ENCODE assay signal across 23 mouse cellular contexts in the genomic region with DNA sequence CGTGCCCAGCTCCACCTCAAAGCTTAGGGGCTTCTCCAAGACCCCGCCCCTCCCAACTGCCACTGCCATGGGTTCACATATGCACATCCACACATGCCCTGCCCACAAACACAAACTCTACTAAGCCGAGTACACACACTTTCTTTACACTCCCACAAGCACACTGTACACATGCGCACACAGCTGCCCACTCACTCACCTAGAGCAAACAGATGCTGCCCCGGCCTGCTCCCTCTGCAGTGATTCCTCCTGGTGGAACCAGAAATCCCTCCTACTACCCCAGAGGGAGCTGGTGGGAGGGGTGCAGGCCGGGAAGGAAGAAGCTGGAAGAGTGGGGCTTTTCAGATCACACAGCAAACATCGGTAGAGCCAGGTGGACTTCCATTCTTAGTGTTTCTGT. TPM values are rescaled to one million over a fixed set of nuclear protein-coding genes. Genes with fewer than 3 reads are reported as not detected.
DNase-seq lines count a peak whose midpoint lies in the region; ATAC-seq and TF ChIP-seq lines count a peak whose summit lies in the region.
"Had no signal": no experiment of that assay in that cellular context is flagged by ENCODE, and none has a peak within 500 bp of the region (broad histone marks: within the 10 kb centered on the region; RNA-seq: fewer than 3 reads in every experiment).

No protein-coding gene starts in this region.

- ATAC-seq in liver, embryonic 16.5 days (ENCODE audit: low read depth): 0 out of 2 replicates have a peak, but pooled peaks have one; percentile 24
- ATAC-seq in liver, embryonic 12.5 days: no peak
- ATAC-seq in stomach, embryonic 14.5 days (ENCODE audit: insufficient number of reproducible peaks, insufficient read depth, low FRiP score, low read depth): 0 out of 2 replicates have a peak, but pooled peaks have one; percentile 54
- ATAC-seq: CD4-positive, CD25-positive, alpha-beta regulatory T cell, adult 4 months; forebrain, embryonic 14.5 days had no signal

- no peak for TF ChIP-seq CTCF in cerebellum, adult 2 months (IDR thresholded peaks at IDR 0.05; ENCODE audit: borderline replicate concordance, insufficient read depth, low read depth, low read length)

- H3K4me2 ChIP-seq in liver, embryonic 16.5 days (ENCODE audit: low read depth, low read length): no peak overlapping the region
- H3K4me2 ChIP-seq in liver, embryonic 12.5 days: no peak overlapping the region
- H3K4me2 ChIP-seq in stomach, embryonic 14.5 days (replicated peaks; ENCODE audit: low read depth, low read length): no peak overlapping the region
- H3K4me2 ChIP-seq: embryonic facial prominence, embryonic 15.5 days; heart, embryonic 13.5 days; hindbrain, embryonic 15.5 days had no signal

- H3K36me3 ChIP-seq in liver, embryonic 16.5 days (ENCODE audit: control insufficient read depth, insufficient read depth): no peaks in the 10 kb centered on the region
- H3K36me3 ChIP-seq in liver, embryonic 12.5 days: no peaks in the 10 kb centered on the region
- H3K36me3 ChIP-seq in stomach, embryonic 14.5 days (ENCODE audit: control insufficient read depth, insufficient read depth, low read length): no peaks in the 10 kb centered on the region
- H3K36me3 ChIP-seq: embryonic facial prominence, embryonic 15.5 days; forebrain, embryonic 10.5 days; heart, embryonic 13.5 days had no signal

- WGBS in cerebellum, adult 2 months: 50% methylated on average over 7 of the region's 7 CpGs
- 40% methylated on average over 7 of the region's 7 CpGs for WGBS in liver, embryonic 16.5 days (ENCODE audit: insufficient replicate concordance)
- 49% methylated on average over 7 of the region's 7 CpGs for WGBS in liver, embryonic 12.5 days (ENCODE audit: insufficient replicate concordance)
- 47% methylated on average over 7 of the region's 7 CpGs for WGBS in stomach, embryonic 14.5 days

- H3K27ac ChIP-seq in cerebellum, adult 2 months (ENCODE audit: insufficient read depth, low read length): peak overlapping the region; percentile 44
- no peak overlapping the region for H3K27ac ChIP-seq in liver, embryonic 16.5 days (ENCODE audit: low read length)
- no peak overlapping the region for H3K27ac ChIP-seq in liver, embryonic 12.5 days
- no peak overlapping the region for H3K27ac ChIP-seq in stomach, embryonic 14.5 days (ENCODE audit: low read length)
- H3K27ac ChIP-seq: embryonic facial prominence, embryonic 15.5 days; forebrain, embryonic 10.5 days; heart, embryonic 13.5 days; hindbrain, embryonic 15.5 days had no signal

- H3K4me1 ChIP-seq in cerebellum, adult 2 months (ENCODE audit: control insufficient read depth, insufficient read depth, low read length): peaks cover 49% of the 10 kb centered on the region
- H3K4me1 ChIP-seq in liver, embryonic 16.5 days (ENCODE audit: control insufficient read depth, low read depth, low read length): no peaks in the 10 kb centered on the region
- no peaks in the 10 kb centered on the region for H3K4me1 ChIP-seq in liver, embryonic 12.5 days
- no peaks in the 10 kb centered on the region for H3K4me1 ChIP-seq in stomach, embryonic 14.5 days (ENCODE audit: control insufficient read depth, insufficient read depth, low read length)
- H3K4me1 ChIP-seq: embryonic facial prominence, embryonic 15.5 days; heart, embryonic 13.5 days had no signal

- no peak overlapping the region for H3K9ac ChIP-seq in liver, embryonic 16.5 days (ENCODE audit: low read depth, low read length)
- no peak overlapping the region for H3K9ac ChIP-seq in liver, embryonic 12.5 days
- no peak overlapping the region for H3K9ac ChIP-seq in stomach, embryonic 14.5 days (replicated peaks; ENCODE audit: low read depth, low read length)
- H3K9ac ChIP-seq: embryonic facial prominence, embryonic 15.5 days; heart, embryonic 13.5 days; hindbrain, embryonic 15.5 days had no signal

- H3K27me3 ChIP-seq in cerebellum, adult 2 months (ENCODE audit: control insufficient read depth, insufficient read depth, low read length): no peaks in the 10 kb centered on the region
- peaks cover 8% of the 10 kb centered on the region for H3K27me3 ChIP-seq in liver, embryonic 16.5 days (ENCODE audit: control insufficient read depth, insufficient read depth, low read depth, low read length)
- H3K27me3 ChIP-seq in liver, embryonic 12.5 days (replicated peaks): peaks cover 40% of the 10 kb centered on the region
- no peaks in the 10 kb centered on the region for H3K27me3 ChIP-seq in stomach, embryonic 14.5 days (ENCODE audit: control insufficient read depth, insufficient read depth, low read length)
- H3K27me3 ChIP-seq: hindbrain, embryonic 15.5 days had no signal

- no peaks in the 10 kb centered on the region for H3K9me3 ChIP-seq in liver, embryonic 16.5 days (replicated peaks; ENCODE audit: control insufficient read depth, low read length)
- H3K9me3 ChIP-seq in liver, embryonic 12.5 days (replicated peaks): no peaks in the 10 kb centered on the region
- H3K9me3 ChIP-seq in stomach, embryonic 14.5 days (ENCODE audit: control insufficient read depth, low read depth, low read length): no peaks in the 10 kb centered on the region
- H3K9me3 ChIP-seq: embryonic facial prominence, embryonic 15.5 days; forebrain, embryonic 10.5 days; heart, embryonic 13.5 days; hindbrain, embryonic 15.5 days had no signal

- no peak for DNase-seq in cerebellum, adult 2 months
- DNase-seq in cerebellum, postnatal 14 days: no peak
- DNase-seq in gastrocnemius, postnatal 25 days: no peak
- DNase-seq in kidney, adult 11 months: no peak
- DNase-seq: adrenal gland, postnatal 10 days; B cell, adult 2 months; embryo, embryonic 11 days had no signal

- TF ChIP-seq POLR2A in cerebellum, adult 2 months (IDR thresholded peaks at IDR 0.05; ENCODE audit: borderline replicate concordance, insufficient read depth, low read length): no peak

- H3K4me3 ChIP-seq in cerebellum, adult 2 months (replicated peaks; ENCODE audit: insufficient read depth, low read depth, low read length): no peak overlapping the region
- no peak overlapping the region for H3K4me3 ChIP-seq in liver, embryonic 16.5 days (ENCODE audit: low read depth, low read length)
- H3K4me3 ChIP-seq in liver, embryonic 12.5 days: no peak overlapping the region
- H3K4me3 ChIP-seq in stomach, embryonic 14.5 days (ENCODE audit: low read depth, low read length): no peak overlapping the region
- H3K4me3 ChIP-seq: embryonic facial prominence, embryonic 15.5 days; erythroblast, embryonic 14.5 days; forebrain, embryonic 10.5 days; heart, embryonic 13.5 days; hindbrain, embryonic 15.5 days had no signal

RNA-seq across cellular contexts. Expression of a gene that starts 5.7 kb away (rescaled TPM):
- 126 and 128 TPM in 2 replicates for polyA plus RNA-seq in cerebellum, adult 2 months (2012; rRNA removed)
- 0.12 TPM in 1 of 2 replicates, not detected in the other for polyA plus RNA-seq in liver, embryonic 16.5 days (2015; fragmentation: Nextera tagmentation; extraction: Ambion mirVana)
- polyA plus RNA-seq in liver, embryonic 12.5 days (2016; fragmentation: Nextera tagmentation; extraction: Ambion mirVana): 0.19 and 0.36 TPM in 2 replicates
- polyA plus RNA-seq in stomach, embryonic 14.5 days (2014; fragmentation: Nextera tagmentation; extraction: Ambion mirVana): 5.3 and 8.4 TPM in 2 replicates
- total RNA-seq in gastrocnemius, postnatal 25 days (2021): not detected
- total RNA-seq: gastrocnemius, postnatal 36 days; heart, postnatal 36 days; MEL had no signal
- polyA plus RNA-seq: CD4-positive, CD25-positive, alpha-beta regulatory T cell, adult 4 months; erythroblast, embryonic 14.5 days; heart, postnatal 0 days had no signal

RNA-seq across cellular contexts. Expression of a gene that starts 19.5 kb away (rescaled TPM):
- 37.7 and 39.4 TPM in 2 replicates for polyA plus RNA-seq in cerebellum, adult 2 months (2012; rRNA removed)
- polyA plus RNA-seq in liver, embryonic 16.5 days (2015; fragmentation: Nextera tagmentation; extraction: Ambion mirVana): 37.5 and 39.0 TPM in 2 replicates
- 41.3 and 43.0 TPM in 2 replicates for polyA plus RNA-seq in liver, embryonic 12.5 days (2016; fragmentation: Nextera tagmentation; extraction: Ambion mirVana)
- 84.9 and 89.2 TPM in 2 replicates for polyA plus RNA-seq in stomach, embryonic 14.5 days (2014; fragmentation: Nextera tagmentation; extraction: Ambion mirVana)
- 10 to 100 TPM; 23.8 to 27.0 TPM for total RNA-seq in gastrocnemius, postnatal 25 days (2021)

RNA-seq across cellular contexts. Expression of a gene that starts 28.4 kb away (rescaled TPM):
- 20.2 and 21.5 TPM in 2 replicates for polyA plus RNA-seq in cerebellum, adult 2 months (2012; rRNA removed)
- 3.8 and 3.9 TPM in 2 replicates for polyA plus RNA-seq in liver, embryonic 16.5 days (2015; fragmentation: Nextera tagmentation; extraction: Ambion mirVana)
- 6.7 and 7.0 TPM in 2 replicates for polyA plus RNA-seq in liver, embryonic 12.5 days (2016; fragmentation: Nextera tagmentation; extraction: Ambion mirVana)
- 8.5 and 11.0 TPM in 2 replicates for polyA plus RNA-seq in stomach, embryonic 14.5 days (2014; fragmentation: Nextera tagmentation; extraction: Ambion mirVana)
- 10 to 100 TPM; 72.3 to 83.1 TPM for total RNA-seq in gastrocnemius, postnatal 25 days (2021)

RNA-seq across cellular contexts. Expression of a gene that starts 46.2 kb away (rescaled TPM):
- 0.48 and 0.52 TPM in 2 replicates for polyA plus RNA-seq in cerebellum, adult 2 months (2012; rRNA removed)
- polyA plus RNA-seq in liver, embryonic 16.5 days (2015; fragmentation: Nextera tagmentation; extraction: Ambion mirVana): 0.09 and 0.30 TPM in 2 replicates
- polyA plus RNA-seq in liver, embryonic 12.5 days (2016; fragmentation: Nextera tagmentation; extraction: Ambion mirVana): 0.12 and 0.16 TPM in 2 replicates
- 6.5 and 6.7 TPM in 2 replicates for polyA plus RNA-seq in stomach, embryonic 14.5 days (2014; fragmentation: Nextera tagmentation; extraction: Ambion mirVana)
- total RNA-seq in gastrocnemius, postnatal 25 days (2021): 100 to 1,000 TPM; 424 to 451 TPM
- total RNA-seq: common myeloid progenitor, adult 5-6 weeks had no signal
- polyA plus RNA-seq: CD4-positive, CD25-positive, alpha-beta regulatory T cell, adult 4 months; erythroblast, embryonic 14.5 days had no signal

RNA-seq across cellular contexts. Expression of a gene that starts 48.1 kb away (rescaled TPM):
- polyA plus RNA-seq in cerebellum, adult 2 months (2012; rRNA removed): not detected in 2 replicates
- not detected in 2 replicates for polyA plus RNA-seq in liver, embryonic 16.5 days (2015; fragmentation: Nextera tagmentation; extraction: Ambion mirVana)
- not detected in 2 replicates for polyA plus RNA-seq in liver, embryonic 12.5 days (2016; fragmentation: Nextera tagmentation; extraction: Ambion mirVana)
- polyA plus RNA-seq in stomach, embryonic 14.5 days (2014; fragmentation: Nextera tagmentation; extraction: Ambion mirVana): not detected in 2 replicates
- not detected for total RNA-seq in gastrocnemius, postnatal 25 days (2021)
- total RNA-seq: adrenal gland, postnatal 10 days; common myeloid progenitor, adult 5-6 weeks; gastrocnemius, postnatal 36 days; heart, postnatal 36 days; MEL had no signal
- polyA plus RNA-seq: CD4-positive, CD25-positive, alpha-beta regulatory T cell, adult 4 months; embryonic facial prominence, embryonic 11.5 days; erythroblast, embryonic 14.5 days; forebrain, embryonic 10.5 days; forebrain, embryonic 14.5 days; heart, embryonic 13.5 days; heart, postnatal 0 days had no signal

Comparison
In these comparisons a context has a peak if more than half of its experiments do, and no peak if none do; other contexts are left out.
1. RNA of a gene that starts 5.7 kb away (polyA plus RNA-seq): 126 to 128 TPM in cerebellum, adult 2 months; 5.3 to 8.4 TPM in stomach, embryonic 14.5 days, 0.19 to 0.36 TPM in liver, embryonic 12.5 days and 0.12 TPM in liver, embryonic 16.5 days; every median in the first group is over 10 times any median in the second.